Mouse (Mus musculus) heart, embryonic 16.5 days (tissue): Measurements from ENCODE around the gene Foxp1. TPM values are rescaled to one million over a fixed set of nuclear protein-coding genes. Genes with fewer than 3 reads are reported as not detected.

ENCODE experiments used
- ATAC-seq: fragments of 200-750 bp; cut with Nextera tagmentation; replicated peaks from 2 replicates; pipeline ENCODE4 v1.8.0; 2017; ENCODE audit warnings: moderate number of reproducible peaks; ENCODE audit not compliant: insufficient read depth, low FRiP score; ENCODE audit errors: extremely low read depth
- H3K27ac ChIP-seq: fragments of 300-500 bp; sonication (generic); 2 replicates; pipeline ENCODE4 v1.5.1; 2014; ENCODE audit warnings: mild to moderate bottlenecking, low read length, control low read depth, moderate library complexity
- H3K27me3 ChIP-seq: fragments of 300-500 bp; sonication (generic); 2 replicates; pipeline ENCODE4 v1.6.1; 2014; ENCODE audit warnings: low read length, mixed read lengths; ENCODE audit not compliant: control insufficient read depth, insufficient read depth
- H3K36me3 ChIP-seq: fragments of 300-500 bp; sonication (generic); 2 replicates; pipeline ENCODE4 v1.6.1; 2014; ENCODE audit not compliant: control insufficient read depth, insufficient read depth
- H3K4me1 ChIP-seq: fragments of 300-500 bp; sonication (generic); 2 replicates; pipeline ENCODE4 v1.6.1; 2014; ENCODE audit warnings: low read length, mixed read lengths; ENCODE audit not compliant: control insufficient read depth, insufficient read depth
- H3K4me2 ChIP-seq: fragments of 300-500 bp; sonication (generic); 2 replicates; pipeline ENCODE4 v1.6.1; 2014; ENCODE audit warnings: low read depth, mild to moderate bottlenecking, control low read depth, low read length
- H3K4me3 ChIP-seq: fragments of 300-500 bp; sonication (generic); 2 replicates; pipeline ENCODE4 v1.5.1; 2014; ENCODE audit warnings: mild to moderate bottlenecking, control low read depth, low read length
- H3K9ac ChIP-seq: fragments of 300-500 bp; sonication (generic); 2 replicates; pipeline ENCODE4 v1.6.1; 2014; ENCODE audit warnings: low read length, control low read depth
- H3K9me3 ChIP-seq: fragments of 300-500 bp; sonication (generic); replicated peaks from 2 replicates; pipeline ENCODE4 v1.6.1; 2016; ENCODE audit warnings: low read length; ENCODE audit not compliant: control insufficient read depth
- WGBS: fragments of 180-500 bp; shearing (Covaris S2); extraction: QIAGEN DNeasy Blood & Tissue Kit; methylation state at CpG from one replicate; pipeline ENCODE4 v1.1.7; 2014; 5-methylcytosine and 5-hydroxymethylcytosine counted together
- polyA plus RNA-seq: library from polyadenylated mRNA; unstranded; fragments of >200 nt; fragmentation: Nextera tagmentation; extraction: Ambion mirVana; gene quantifications from 2 replicates; pipeline ENCODE4 v1.2.1, GENCODE M21; 2015

Foxp1 gene
- polyA plus RNA-seq, 1 experiment from 2014 or later: 59.0 TPM

GRCm38 (mm10) chr6:98946731-98947130 lies 575.8 kb downstream of the Foxp1 start:
- Histone ChIP-seq H3K9ac (no peak overlapping the region), H3K4me1 (peaks cover 31% of the 10 kb centered on the region), H3K9me3 (no peaks in the 10 kb centered on the region), H3K4me3 (no peak overlapping the region), H3K4me2 (no peak overlapping the region), H3K27ac (no peak overlapping the region), H3K27me3 (no peaks in the 10 kb centered on the region), H3K36me3 (peaks cover 28% of the 10 kb centered on the region)
- ATAC-seq: no peak
- WGBS: 65% methylated on average over 4 of the region's 4 CpGs

GRCm38 (mm10) chr6:98945496-98946412 lies 576.8 kb downstream of the Foxp1 start:
- Histone ChIP-seq H3K27me3 (no peaks in the 10 kb centered on the region), H3K4me2 (no peak overlapping the region), H3K9me3 (no peaks in the 10 kb centered on the region), H3K4me3 (no peak overlapping the region), H3K4me1 (peaks cover 28% of the 10 kb centered on the region), H3K27ac (no peak overlapping the region), H3K36me3 (peaks cover 33% of the 10 kb centered on the region), H3K9ac (no peak overlapping the region)
- WGBS: 83% methylated on average over 21 of the region's 21 CpGs
- no peak for ATAC-seq

GRCm38 (mm10) chr6:98938348-98938747 lies 584.2 kb downstream of the Foxp1 start:
- Histone ChIP-seq H3K9ac (no peak overlapping the region), H3K4me1 (no peaks in the 10 kb centered on the region), H3K27me3 (no peaks in the 10 kb centered on the region), H3K4me3 (no peak overlapping the region), H3K9me3 (no peaks in the 10 kb centered on the region), H3K4me2 (no peak overlapping the region), H3K27ac (no peak overlapping the region), H3K36me3 (peaks cover 58% of the 10 kb centered on the region)
- WGBS: 83% methylated on average over 8 of the region's 8 CpGs
- no peak for ATAC-seq

GRCm38 (mm10) chr6:98937513-98937912 lies 585.0 kb downstream of the Foxp1 start:
- Histone ChIP-seq H3K9ac (no peak overlapping the region), H3K36me3 (peaks cover 55% of the 10 kb centered on the region)

GRCm38 (mm10) chr6:98936377-98936776 lies 586.1 kb downstream of the Foxp1 start:
- no peaks in the 10 kb centered on the region for H3K27me3 ChIP-seq
- H3K36me3 ChIP-seq: peaks cover 50% of the 10 kb centered on the region
- H3K9me3 ChIP-seq: no peaks in the 10 kb centered on the region
- no peak overlapping the region for H3K4me3 ChIP-seq
- no peak overlapping the region for H3K27ac ChIP-seq
- WGBS: 80% methylated on average over 3 of the region's 3 CpGs
- H3K9ac ChIP-seq: no peak overlapping the region
- no peaks in the 10 kb centered on the region for H3K4me1 ChIP-seq
- no peak overlapping the region for H3K4me2 ChIP-seq
- ATAC-seq: no peak

More at GRCm38 (mm10) chr6:98937513-98937912, 585.0 kb downstream of the Foxp1 start:
- H3K4me3 ChIP-seq: no peak overlapping the region
- WGBS: 90% methylated on average over 11 of the region's 11 CpGs
- H3K4me2 ChIP-seq: no peak overlapping the region
- H3K27me3 ChIP-seq: no peaks in the 10 kb centered on the region
- no peaks in the 10 kb centered on the region for H3K9me3 ChIP-seq
- H3K4me1 ChIP-seq: no peaks in the 10 kb centered on the region
- H3K27ac ChIP-seq: no peak overlapping the region
- no peak for ATAC-seq

GRCm38 (mm10) chr6:98935169-98935568 lies 587.4 kb downstream of the Foxp1 start:
- ATAC-seq: no peak
- Histone ChIP-seq H3K27me3 (no peaks in the 10 kb centered on the region), H3K4me3 (no peak overlapping the region), H3K4me2 (no peak overlapping the region), H3K9ac (no peak overlapping the region), H3K4me1 (no peaks in the 10 kb centered on the region), H3K27ac (no peak overlapping the region), H3K9me3 (no peaks in the 10 kb centered on the region), H3K36me3 (peaks cover 49% of the 10 kb centered on the region)
- 92% methylated on average over 8 of the region's 8 CpGs for WGBS

- no peak overlapping the region for H3K4me2 ChIP-seq
- H3K27ac ChIP-seq: no peak overlapping the region
- H3K36me3 ChIP-seq: peaks cover 53% of the 10 kb centered on the region
These were observed 588.1 kb downstream of the Foxp1 start for GRCm38 (mm10) chr6:98934381-98934780.

GRCm38 (mm10) chr6:98933135-98933724 lies 589.3 kb downstream of the Foxp1 start:
- no peak overlapping the region for H3K27ac ChIP-seq
- no peaks in the 10 kb centered on the region for H3K4me1 ChIP-seq
- peaks cover 49% of the 10 kb centered on the region for H3K36me3 ChIP-seq
- H3K4me2 ChIP-seq: no peak overlapping the region
- 94% methylated on average over 18 of the region's 18 CpGs for WGBS
- H3K9ac ChIP-seq: no peak overlapping the region
- ATAC-seq: no peak
- H3K9me3 ChIP-seq: no peaks in the 10 kb centered on the region
- no peak overlapping the region for H3K4me3 ChIP-seq
- H3K27me3 ChIP-seq: no peaks in the 10 kb centered on the region

More at GRCm38 (mm10) chr6:98934381-98934780, 588.1 kb downstream of the Foxp1 start:
- WGBS: 79% methylated on average over 10 of the region's 10 CpGs
- no peak overlapping the region for H3K4me3 ChIP-seq
- no peaks in the 10 kb centered on the region for H3K4me1 ChIP-seq
- H3K9me3 ChIP-seq: no peaks in the 10 kb centered on the region
- ATAC-seq: no peak
- no peaks in the 10 kb centered on the region for H3K27me3 ChIP-seq
- H3K9ac ChIP-seq: no peak overlapping the region

- no peak overlapping the region for H3K4me3 ChIP-seq
- no peak overlapping the region for H3K27ac ChIP-seq
- no peak for ATAC-seq
- H3K27me3 ChIP-seq: no peaks in the 10 kb centered on the region
- H3K4me1 ChIP-seq: no peaks in the 10 kb centered on the region
- peaks cover 44% of the 10 kb centered on the region for H3K36me3 ChIP-seq
- no peak overlapping the region for H3K9ac ChIP-seq
- no peak overlapping the region for H3K4me2 ChIP-seq
- H3K9me3 ChIP-seq: no peaks in the 10 kb centered on the region
- 87% methylated on average over 8 of the region's 8 CpGs for WGBS
These were observed 590.5 kb downstream of the Foxp1 start for GRCm38 (mm10) chr6:98931881-98932540.
